Mouse (Mus musculus) granulocyte monocyte progenitor cell, adult 5-6 weeks (primary cell): Measurements from ENCODE around the gene Mettl21a. TPM values are rescaled to one million over a fixed set of nuclear protein-coding genes. Genes with fewer than 3 reads are reported as not detected.
A peak's percentile ranks its signal among the peaks of the same experiment; 100 is the strongest.
"Not testable (repeated sequence)": the region's sequence is repeated elsewhere in the genome, so short reads cannot be mapped to it uniquely, and the experiment has no call there.

Source experiments
- ATAC-seq: replicated peaks from 2 replicates; pipeline ENCODE4 v1.8.0; 2016; ENCODE audit warnings: mild to moderate bottlenecking, moderate TSS enrichment, inconsistent platforms; ENCODE audit not compliant: poor library complexity, severe bottlenecking
- total RNA-seq, 2 experiments: library from RNA; stranded (forward) in 1 of 2; stranded (reverse) in 1 of 2; fragments of 200-712, 200-1000 nt in 1 of 2; fragments of >200 nt in 1 of 2; fragmentation: Nextera tagmentation in 1 of 2; gene quantifications; 2 replicates each; pipeline ENCODE4 v1.2.3; 2014 to 2017

Mettl21a gene
- total RNA-seq, 2 experiments from 2014 or later: 11.2 to 11.6 TPM

- no peak for ATAC-seq
These were observed 1.5 kb downstream of the Mettl21a start for GRCm38 (mm10) chr1:64615531-64615991.

GRCm38 (mm10) chr1:64614801-64615345 is 2.2 kb downstream of the Mettl21a start:
- no peak for ATAC-seq

GRCm38 (mm10) chr1:64614311-64614710 is 2.7 kb downstream of the Mettl21a start:
- ATAC-seq: no peak

- no peak for ATAC-seq
These were observed 7.1 kb downstream of the Mettl21a start for GRCm38 (mm10) chr1:64609976-64610375.

GRCm38 (mm10) chr1:64609145-64609544 is 7.9 kb downstream of the Mettl21a start:
- ATAC-seq: no peak

- ATAC-seq: peak; percentile 50
These were observed 13.7 kb downstream of the Mettl21a start for GRCm38 (mm10) chr1:64603381-64603780.

- no peak for ATAC-seq
These were observed 15.7 kb downstream of the Mettl21a start for GRCm38 (mm10) chr1:64601242-64601842.

- peak; percentile 63 for ATAC-seq
These were observed 16.5 kb downstream of the Mettl21a start for GRCm38 (mm10) chr1:64600413-64601077.

- ATAC-seq: no peak
These were observed 18.1 kb downstream of the Mettl21a start for GRCm38 (mm10) chr1:64598926-64599325.

GRCm38 (mm10) chr1:64578801-64579200 is 38.2 kb downstream of the Mettl21a start:
- ATAC-seq: no peak

GRCm38 (mm10) chr1:64577911-64578310 is 39.1 kb downstream of the Mettl21a start:
- ATAC-seq: not testable (repeated sequence)

GRCm38 (mm10) chr1:64576732-64577131 is 40.3 kb downstream of the Mettl21a start:
- ATAC-seq: no peak

GRCm38 (mm10) chr1:64576022-64576421 is 41.0 kb downstream of the Mettl21a start:
- ATAC-seq: no peak

GRCm38 (mm10) chr1:64568206-64568605 is 48.8 kb downstream of the Mettl21a start:
- no peak for ATAC-seq

- no peak for ATAC-seq
These were observed 56.9 kb downstream of the Mettl21a start for GRCm38 (mm10) chr1:64560105-64560504.

Other genes starting within 250 kb of the Mettl21a start
- 60.4 and 73.2 TPM in 2 replicates for gene Creb1, start 84.6 kb downstream of the Mettl21a start, total RNA-seq (2014; fragmentation: Nextera tagmentation)
- gene Creb1, start 84.6 kb downstream of the Mettl21a start, total RNA-seq (2017): 65.1 and 74.2 TPM in 2 replicates
- gene Ccnyl1, start 73.2 kb upstream of the Mettl21a start, total RNA-seq (2014; fragmentation: Nextera tagmentation): 7.6 and 7.8 TPM in 2 replicates
- gene Ccnyl1, start 73.2 kb upstream of the Mettl21a start, total RNA-seq (2017): 5.1 and 7.6 TPM in 2 replicates
- gene Fzd5, start 120.5 kb upstream of the Mettl21a start, total RNA-seq (2014; fragmentation: Nextera tagmentation): 1.2 and 1.6 TPM in 2 replicates
- 1.1 and 1.2 TPM in 2 replicates for gene Fzd5, start 120.5 kb upstream of the Mettl21a start, total RNA-seq (2017)